Mouse (Mus musculus): ENCODE measurements around the gene Cdkal1.

- TF ChIP-seq CTCF (IDR thresholded peaks at IDR 0.05; ENCODE audit: borderline replicate concordance, extremely low read depth, insufficient read depth, insufficient read length) (no peak), POLR2A (IDR thresholded peaks at IDR 0.05; ENCODE audit: borderline replicate concordance, extremely low read depth, insufficient read depth, insufficient read length, poor library complexity, severe bottlenecking) (no peak)
Measured at GRCm38 (mm10) chr13:29627438-29628124, 227.9 kb downstream of the Cdkal1 start.

Data from brain, embryonic 14.5 days (tissue).